Mouse (Mus musculus) neural tube, embryonic 10.5 days (tissue): ENCODE measurements at regions not wholly inside any gene's neighbourhood (a gene's known extent, or its start where the extent isn't known, plus 50 kb on each side); places are given as distances from the start of the nearest gene placed in this dataset.
A peak's percentile ranks its signal among the peaks of the same experiment; 100 is the strongest.

ENCODE experiments used
- DNase-seq: peaks from one replicate; pipeline ENCODE4 v3.0.0-alpha.2; 2017; ENCODE audit warnings: low spot score; ENCODE audit errors: extremely low spot score

- DNase-seq = no peak
Observed at GRCm38 (mm10) chr1:179906115-179906514, 54.2 kb upstream of the Cdc42bpa start.

GRCm38 (mm10) chr1:179892711-179893110, 67.6 kb upstream of the Cdc42bpa start:
- DNase-seq = no peak

- DNase-seq = no peak
Observed at GRCm38 (mm10) chr1:179887921-179888320, 72.4 kb upstream of the Cdc42bpa start.

- DNase-seq = no peak
Observed at GRCm38 (mm10) chr1:179881222-179881621, 77.7 kb upstream of the Ahctf1 start.

- DNase-seq = no peak
Observed at GRCm38 (mm10) chr1:179877893-179878292, 74.4 kb upstream of the Ahctf1 start.

GRCm38 (mm10) chr1:179873772-179874555, 70.5 kb upstream of the Ahctf1 start:
- no peak for DNase-seq

- DNase-seq = no peak
Observed at GRCm38 (mm10) chr1:179871961-179872360, 68.5 kb upstream of the Ahctf1 start.

- no peak for DNase-seq
Observed at GRCm38 (mm10) chr1:179868656-179869055, 65.2 kb upstream of the Ahctf1 start.

GRCm38 (mm10) chr1:179867493-179867892, 64.0 kb upstream of the Ahctf1 start:
- no peak for DNase-seq

GRCm38 (mm10) chr1:179866056-179866772, 62.7 kb upstream of the Ahctf1 start:
- no peak for DNase-seq

GRCm38 (mm10) chr1:179865561-179865960, 62.1 kb upstream of the Ahctf1 start:
- DNase-seq = no peak

GRCm38 (mm10) chr1:179864537-179865226, 61.2 kb upstream of the Ahctf1 start:
- no peak for DNase-seq

GRCm38 (mm10) chr1:179863420-179863819, 59.9 kb upstream of the Ahctf1 start:
- no peak for DNase-seq

GRCm38 (mm10) chr1:179862941-179863340, 59.5 kb upstream of the Ahctf1 start:
- no peak for DNase-seq

- no peak for DNase-seq
Observed at GRCm38 (mm10) chr1:179861776-179862175, 58.3 kb upstream of the Ahctf1 start.

GRCm38 (mm10) chr1:179859552-179859902, 56.0 kb upstream of the Ahctf1 start:
- no peak for DNase-seq

- DNase-seq = peak; percentile 33
Observed at GRCm38 (mm10) chr1:179858780-179859551, 55.5 kb upstream of the Ahctf1 start.

GRCm38 (mm10) chr1:179854288-179854965, 50.9 kb upstream of the Ahctf1 start:
- no peak for DNase-seq
